Mouse (Mus musculus) bone marrow, adult 2 months (tissue): ENCODE measurements around the gene Sart3. TPM values are rescaled to one million over a fixed set of nuclear protein-coding genes. Genes with fewer than 3 reads are reported as not detected.

ENCODE experiments used
- H3K27ac ChIP-seq: fragments of 200-500 bp; 2 replicates; pipeline ENCODE4 v1.5.1; 2012; ENCODE audit warnings: low read depth, mild to moderate bottlenecking, control low read depth, inconsistent platforms, low read length; ENCODE audit not compliant: control insufficient read depth, poor library complexity, insufficient read depth
- H3K4me1 ChIP-seq: fragments of 200-500 bp; 2 replicates; pipeline ENCODE4 v1.6.1; 2011; ENCODE audit warnings: low read length; ENCODE audit not compliant: control insufficient read depth, insufficient read depth
- H3K4me3 ChIP-seq: fragments of 200-500 bp; replicated peaks from 2 replicates; pipeline ENCODE3; 2011; ENCODE audit warnings: mild to moderate bottlenecking, low read depth, low read length, control low read depth; ENCODE audit not compliant: control insufficient read depth
- CTCF ChIP-seq: fragments of 200-500 bp; IDR thresholded peaks from 2 replicates; pipeline ENCODE4 v1.5.1; 2011; ENCODE audit warnings: low read length, control low read depth; ENCODE audit not compliant: control insufficient read depth, insufficient read depth
- POLR2A ChIP-seq: fragments of 200-500 bp; IDR thresholded peaks from 2 replicates; pipeline ENCODE4 v1.6.1; 2011; ENCODE audit warnings: low read depth, mild to moderate bottlenecking, control low read depth, low read length, borderline replicate concordance; ENCODE audit not compliant: control insufficient read depth
- WGBS: fragments of 180-500 bp; shearing (Covaris S2); methylation state at CpG from one replicate; pipeline ENCODE4 v1.1.7; 2018; 5-methylcytosine and 5-hydroxymethylcytosine counted together
- polyA plus RNA-seq: library from polyadenylated mRNA; stranded (reverse); fragments of >200 nt; gene quantifications from 2 replicates; pipeline ENCODE4 v1.2.4, GENCODE M21; 2011; ENCODE audit warnings: low replicate concordance; ENCODE audit not compliant: missing spikeins, insufficient read depth, insufficient read length

Sart3 gene
- polyA plus RNA-seq, 1 experiment: 57.4 TPM

- peak overlapping the region; percentile 70 for H3K27ac ChIP-seq
- 32% methylated on average over 4 of the region's 4 CpGs for WGBS
- no peak for TF ChIP-seq POLR2A
- TF ChIP-seq CTCF: no peak
- H3K4me3 ChIP-seq: peak overlapping the region; percentile 26
- H3K4me1 ChIP-seq: peaks cover 7% of the 10 kb centered on the region
Measured at GRCm38 (mm10) chr5:113810111-113810510, 37.8 kb upstream of the Sart3 start.

DNA sequence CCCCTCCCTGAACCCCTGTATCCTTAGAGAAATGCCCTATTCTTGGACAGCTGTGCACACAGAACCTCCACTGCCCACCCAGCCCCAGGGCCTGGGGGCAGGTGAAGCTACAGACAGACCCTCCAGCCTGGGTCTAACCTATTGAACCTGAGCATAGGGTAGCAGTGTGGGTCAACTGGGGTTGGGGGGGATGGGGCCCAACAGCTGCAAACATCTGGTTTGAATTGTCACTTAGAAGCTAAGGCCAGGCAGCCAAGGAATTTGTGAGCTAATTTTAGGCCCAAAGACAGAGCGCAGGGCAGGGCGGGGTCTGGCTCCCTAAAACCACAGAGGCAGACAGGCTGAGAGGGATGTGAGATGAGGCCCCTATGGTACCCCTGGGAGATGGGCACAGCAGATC, 35.9 kb upstream of the Sart3 start:
- H3K27ac ChIP-seq: no peak overlapping the region
- no peak for TF ChIP-seq POLR2A
- TF ChIP-seq CTCF: no peak
- H3K4me1 ChIP-seq: peaks cover 8% of the 10 kb centered on the region
- WGBS: 65% methylated on average over 2 of the region's 2 CpGs
- no peak overlapping the region for H3K4me3 ChIP-seq

DNA sequence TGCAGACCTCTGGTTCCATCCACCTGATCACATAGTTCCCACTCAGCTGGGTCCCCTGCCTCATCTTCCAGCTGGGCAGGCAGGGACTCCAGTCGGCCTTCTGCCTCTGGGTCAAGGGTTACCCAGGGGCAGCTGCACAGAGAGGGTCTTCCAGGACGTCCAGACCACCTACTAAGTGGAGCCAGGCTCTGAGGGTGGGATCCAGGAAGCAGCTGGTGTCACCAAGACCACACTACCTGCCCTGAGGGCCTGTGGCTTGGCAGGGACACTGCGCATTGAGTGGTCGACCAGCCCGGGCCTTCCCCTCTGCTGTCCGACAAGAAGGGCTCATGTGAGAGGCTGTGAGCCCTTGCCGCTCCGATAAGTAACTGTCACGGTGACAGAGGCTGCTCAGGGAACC, 35.4 kb upstream of the Sart3 start:
- TF ChIP-seq POLR2A (no peak), CTCF (no peak)
- no peak overlapping the region for H3K27ac ChIP-seq
- WGBS: 74% methylated on average over 9 of the region's 9 CpGs
- peaks cover 6% of the 10 kb centered on the region for H3K4me1 ChIP-seq
- no peak overlapping the region for H3K4me3 ChIP-seq

- Histone ChIP-seq H3K4me1 (peaks cover 6% of the 10 kb centered on the region), H3K4me3 (no peak overlapping the region), H3K27ac (peak overlapping the region; percentile 82)
- no peak for TF ChIP-seq CTCF
- TF ChIP-seq POLR2A: no peak
- WGBS: 22% methylated on average over 10 of the region's 10 CpGs
Measured at GRCm38 (mm10) chr5:113806414-113806813, 34.1 kb upstream of the Sart3 start.

GRCm38 (mm10) chr5:113805301-113805700, 33.0 kb upstream of the Sart3 start:
- no peak for TF ChIP-seq CTCF
- no peak for TF ChIP-seq POLR2A
- no peak overlapping the region for H3K4me3 ChIP-seq
- peaks cover 6% of the 10 kb centered on the region for H3K4me1 ChIP-seq
- WGBS: 61% methylated on average over 9 of the region's 9 CpGs
- H3K27ac ChIP-seq: peak overlapping the region; percentile 82

GRCm38 (mm10) chr5:113804395-113804966, 32.2 kb upstream of the Sart3 start:
- H3K4me3 ChIP-seq: no peak overlapping the region
- H3K27ac ChIP-seq: peak overlapping the region; percentile 71
- 34% methylated on average over 7 of the region's 7 CpGs for WGBS
- peaks cover 6% of the 10 kb centered on the region for H3K4me1 ChIP-seq
- TF ChIP-seq CTCF (no peak), POLR2A (no peak)

- no peak within 1 kb of the TSS; the same call in 1 of the 2 replicates for H3K27ac ChIP-seq
- peaks cover 3% of the 10 kb centered on the region; the same call in 1 of the 2 replicates for H3K4me1 ChIP-seq
- peak within 1 kb of the TSS; percentile 21 for H3K4me3 ChIP-seq
- TF ChIP-seq POLR2A (no peak), CTCF (no peak)
- WGBS: 5% methylated on average over 11 of the region's 11 CpGs
Measured at GRCm38 (mm10) chr5:113800280-113800679, 28.0 kb upstream of the Sart3 start, which contains the start of gene Tmem119. Gene Tmem119 (minus strand): TSS chr5:113800516.

DNA sequence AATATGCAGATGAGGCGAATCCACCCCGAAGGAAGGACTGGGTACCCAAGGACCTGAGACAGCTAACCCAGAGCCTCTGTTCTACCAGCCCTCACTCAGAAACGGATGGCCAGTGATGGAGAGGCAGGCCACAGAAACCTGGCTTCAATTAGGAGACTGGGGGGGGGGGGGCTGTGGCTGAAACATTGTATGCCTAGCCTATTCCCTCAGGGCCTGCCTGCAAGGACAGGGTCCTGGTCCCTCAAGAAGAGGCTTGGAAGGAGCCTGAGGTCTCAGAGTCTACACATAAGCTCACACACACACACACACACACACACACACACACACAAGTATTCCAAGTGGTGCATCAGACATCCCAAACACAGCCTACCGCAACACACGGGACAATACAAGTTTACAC, 27.4 kb upstream of the Sart3 start:
- Histone ChIP-seq H3K27ac (no peak overlapping the region), H3K4me1 (peaks cover 3% of the 10 kb centered on the region; the same call in 1 of the 2 replicates), H3K4me3 (peak overlapping the region; percentile 21)
- WGBS: 69% methylated on average over 5 of the region's 5 CpGs
- no peak for TF ChIP-seq CTCF
- no peak for TF ChIP-seq POLR2A
